Comparison of ENCODE assay signal across 11 mouse cellular contexts in genomic region chr12:44835879-44836467, GRCm38 (mm10).
"Had no signal": no experiment of that assay in that cellular context is flagged by ENCODE, and none has a peak within 500 bp of the region (broad histone marks: within the 10 kb centered on the region; RNA-seq: fewer than 3 reads in every experiment).

No protein-coding gene starts in this region.

- H3K4me2 ChIP-seq: liver, embryonic 12.5 days; lung, embryonic 14.5 days; midbrain, embryonic 11.5 days; midbrain, embryonic 15.5 days had no signal

- H3K9me3 ChIP-seq: limb, embryonic 10.5 days; liver, embryonic 12.5 days had no signal

- H3K27ac ChIP-seq: limb, embryonic 10.5 days; liver, embryonic 12.5 days; midbrain, embryonic 15.5 days; stomach, postnatal 0 days had no signal

- DNase-seq: kidney, adult 2 months; kidney, postnatal 36 days; lung, embryonic 14.5 days; lung, postnatal 10 days; lung, postnatal 4 days; thymus, postnatal 4 days had no signal

- H3K4me3 ChIP-seq: limb, embryonic 10.5 days; liver, embryonic 12.5 days; midbrain, embryonic 15.5 days had no signal

- H3K36me3 ChIP-seq: limb, embryonic 10.5 days; liver, embryonic 12.5 days; midbrain, embryonic 15.5 days had no signal

- ATAC-seq: liver, embryonic 12.5 days; midbrain, embryonic 15.5 days had no signal

- H3K4me1 ChIP-seq: liver, embryonic 12.5 days had no signal

- H3K27me3 ChIP-seq: liver, embryonic 12.5 days; midbrain, embryonic 15.5 days had no signal

- H3K9ac ChIP-seq: liver, embryonic 12.5 days; lung, embryonic 14.5 days; midbrain, embryonic 15.5 days had no signal
